Mouse (Mus musculus) bone marrow, adult 2 months (tissue): ENCODE measurements around the gene Tpm4. TPM values are rescaled to one million over a fixed set of nuclear protein-coding genes. Genes with fewer than 3 reads are reported as not detected.
"Not testable (repeated sequence)": the region's sequence is repeated elsewhere in the genome, so short reads cannot be mapped to it uniquely, and the experiment has no call there.

ENCODE experiments used
- H3K27ac ChIP-seq: fragments of 200-500 bp; 2 replicates; pipeline ENCODE4 v1.5.1; 2012; ENCODE audit warnings: low read depth, mild to moderate bottlenecking, control low read depth, inconsistent platforms, low read length; ENCODE audit not compliant: control insufficient read depth, poor library complexity, insufficient read depth
- H3K4me1 ChIP-seq: fragments of 200-500 bp; 2 replicates; pipeline ENCODE4 v1.6.1; 2011; ENCODE audit warnings: low read length; ENCODE audit not compliant: control insufficient read depth, insufficient read depth
- H3K4me3 ChIP-seq: fragments of 200-500 bp; replicated peaks from 2 replicates; pipeline ENCODE3; 2011; ENCODE audit warnings: mild to moderate bottlenecking, low read depth, low read length, control low read depth; ENCODE audit not compliant: control insufficient read depth
- CTCF ChIP-seq: fragments of 200-500 bp; IDR thresholded peaks from 2 replicates; pipeline ENCODE4 v1.5.1; 2011; ENCODE audit warnings: low read length, control low read depth; ENCODE audit not compliant: control insufficient read depth, insufficient read depth
- POLR2A ChIP-seq: fragments of 200-500 bp; IDR thresholded peaks from 2 replicates; pipeline ENCODE4 v1.6.1; 2011; ENCODE audit warnings: low read depth, mild to moderate bottlenecking, control low read depth, low read length, borderline replicate concordance; ENCODE audit not compliant: control insufficient read depth
- WGBS: fragments of 180-500 bp; shearing (Covaris S2); methylation state at CpG from one replicate; pipeline ENCODE4 v1.1.7; 2018; 5-methylcytosine and 5-hydroxymethylcytosine counted together
- polyA plus RNA-seq: library from polyadenylated mRNA; stranded (reverse); fragments of >200 nt; gene quantifications from 2 replicates; pipeline ENCODE4 v1.2.4, GENCODE M21; 2011; ENCODE audit warnings: low replicate concordance; ENCODE audit not compliant: missing spikeins, insufficient read depth, insufficient read length

The Tpm4 gene
- 80.7 and 138 TPM in 2 replicates for polyA plus RNA-seq

- Histone ChIP-seq H3K27ac (peak within 1 kb of the TSS; percentile 96), H3K4me3 (peak within 1 kb of the TSS; percentile 67), H3K4me1 (peaks cover 5% of the 10 kb centered on the region; the same call in 1 of the 2 replicates)
- TF ChIP-seq CTCF, result no peak
- peak; percentile 89 for TF ChIP-seq POLR2A
- WGBS, result 6% methylated on average over 46 of the region's 49 CpGs
Measured at GRCm38 (mm10) chr8:72134756-72135445, at the start of gene Tpm4. Gene Tpm4 (plus strand): TSS chr8:72134975.

- H3K27ac ChIP-seq, H3K4me1 ChIP-seq, H3K4me3 ChIP-seq: not testable (repeated sequence)
- TF ChIP-seq CTCF, result peak; percentile 12; the same call in 1 of the 2 replicates
- WGBS, result 82% methylated on average over 3 of the region's 3 CpGs
Measured at GRCm38 (mm10) chr8:72087611-72088010, 47.2 kb upstream of the Tpm4 start.

- H3K4me1 ChIP-seq, H3K27ac ChIP-seq, H3K4me3 ChIP-seq: not testable (repeated sequence)
Measured at GRCm38 (mm10) chr8:72096721-72097120, 38.1 kb upstream of the Tpm4 start.

GRCm38 (mm10) chr8:72099377-72100103 lies 35.2 kb upstream of the Tpm4 start:
- not testable (repeated sequence) for H3K4me3 ChIP-seq, H3K4me1 ChIP-seq, H3K27ac ChIP-seq
- 71% methylated on average over 6 of the region's 7 CpGs for whole genome bisulfite sequencing

- Histone ChIP-seq H3K4me3 (no peak overlapping the region), H3K27ac (no peak overlapping the region), H3K4me1 (no peaks in the 10 kb centered on the region)
- peak; percentile 75 for TF ChIP-seq CTCF
- TF ChIP-seq POLR2A, result no peak
- WGBS, result 27% methylated on average over 4 of the region's 4 CpGs
Measured at GRCm38 (mm10) chr8:72105165-72105564, 29.6 kb upstream of the Tpm4 start.

GRCm38 (mm10) chr8:72106740-72107139 lies 28.0 kb upstream of the Tpm4 start, which contains the start of gene Olfr374:
Gene Olfr374 (plus strand): TSS chr8:72107040.
- H3K4me1 ChIP-seq, result peaks cover 1% of the 10 kb centered on the region; the same call in 1 of the 2 replicates
- H3K27ac ChIP-seq, result no peak within 1 kb of the TSS
- TF ChIP-seq POLR2A (no peak), CTCF (no peak)
- WGBS, result 88% methylated on average over 3 of the region's 3 CpGs
- no peak within 1 kb of the TSS for H3K4me3 ChIP-seq

- TF ChIP-seq POLR2A (no peak), CTCF (no peak)
- 52% methylated on average over 6 of the region's 6 CpGs for WGBS
- H3K4me1 ChIP-seq, result peaks cover 1% of the 10 kb centered on the region; the same call in 1 of the 2 replicates
- H3K27ac ChIP-seq, result no peak overlapping the region
- H3K4me3 ChIP-seq, result no peak overlapping the region
Measured at GRCm38 (mm10) chr8:72110876-72111275, 23.9 kb upstream of the Tpm4 start.

- Histone ChIP-seq H3K4me1 (peaks cover 1% of the 10 kb centered on the region; the same call in 1 of the 2 replicates), H3K27ac (no peak overlapping the region), H3K4me3 (no peak overlapping the region)
- 75% methylated on average over 3 of the region's 3 CpGs for whole genome bisulfite sequencing
- TF ChIP-seq POLR2A, result no peak
- no peak for TF ChIP-seq CTCF
Measured at GRCm38 (mm10) chr8:72112486-72112885, 22.3 kb upstream of the Tpm4 start.
